Mouse (Mus musculus) lung, embryonic 16.5 days (tissue): ENCODE measurements around the gene Blzf1. TPM values are rescaled to one million over a fixed set of nuclear protein-coding genes. Genes with fewer than 3 reads are reported as not detected.

ENCODE experiments used
- ATAC-seq: fragments of 200-750 bp; cut with Nextera tagmentation; 2 replicates; pipeline ENCODE4 v1.8.0; 2017; ENCODE audit warnings: low read depth, mild to moderate bottlenecking, moderate library complexity
- H3K27ac ChIP-seq: fragments of 300-500 bp; sonication (generic); 2 replicates; pipeline ENCODE4 v1.5.1; 2014; ENCODE audit warnings: mild to moderate bottlenecking, control low read depth, low read length
- H3K27me3 ChIP-seq: fragments of 300-500 bp; sonication (generic); 2 replicates; pipeline ENCODE4 v1.6.1; 2014; ENCODE audit warnings: low read depth, low read length, mixed read lengths; ENCODE audit not compliant: control insufficient read depth, insufficient read depth
- H3K36me3 ChIP-seq: fragments of 300-500 bp; sonication (generic); 2 replicates; pipeline ENCODE4 v1.6.1; 2014; ENCODE audit warnings: low read length; ENCODE audit not compliant: control insufficient read depth, insufficient read depth
- H3K4me1 ChIP-seq: fragments of 300-500 bp; sonication (generic); replicated peaks from 2 replicates; pipeline ENCODE4 v1.6.1; 2014; ENCODE audit warnings: low read length, mixed read lengths; ENCODE audit not compliant: control insufficient read depth, insufficient read depth
- H3K4me2 ChIP-seq: fragments of 300-500 bp; sonication (generic); 2 replicates; pipeline ENCODE4 v1.6.1; 2014; ENCODE audit warnings: low read depth, low read length, control low read depth
- H3K4me3 ChIP-seq: fragments of 300-500 bp; sonication (generic); 2 replicates; pipeline ENCODE4 v1.5.1; 2014; ENCODE audit warnings: mild to moderate bottlenecking, low read length, control low read depth
- H3K9ac ChIP-seq: fragments of 300-500 bp; sonication (generic); 2 replicates; pipeline ENCODE4 v1.6.1; 2014; ENCODE audit warnings: low read length, control low read depth
- H3K9me3 ChIP-seq: fragments of 300-500 bp; sonication (generic); 2 replicates; pipeline ENCODE4 v1.6.1; 2016; ENCODE audit warnings: low read length; ENCODE audit not compliant: control insufficient read depth
- WGBS: fragments of 180-500 bp; shearing (Covaris S2); extraction: QIAGEN DNeasy Blood & Tissue Kit; methylation state at CpG from one replicate; pipeline ENCODE4 v1.1.7; 2014; 5-methylcytosine and 5-hydroxymethylcytosine counted together
- polyA plus RNA-seq: library from polyadenylated mRNA; unstranded; fragments of >200 nt; fragmentation: Nextera tagmentation; extraction: Ambion mirVana; gene quantifications from 2 replicates; pipeline ENCODE4 v1.2.1, GENCODE M21; 2015

Blzf1 gene
- polyA plus RNA-seq, 1 experiment from 2014 or later = 37.0 TPM

DNA sequence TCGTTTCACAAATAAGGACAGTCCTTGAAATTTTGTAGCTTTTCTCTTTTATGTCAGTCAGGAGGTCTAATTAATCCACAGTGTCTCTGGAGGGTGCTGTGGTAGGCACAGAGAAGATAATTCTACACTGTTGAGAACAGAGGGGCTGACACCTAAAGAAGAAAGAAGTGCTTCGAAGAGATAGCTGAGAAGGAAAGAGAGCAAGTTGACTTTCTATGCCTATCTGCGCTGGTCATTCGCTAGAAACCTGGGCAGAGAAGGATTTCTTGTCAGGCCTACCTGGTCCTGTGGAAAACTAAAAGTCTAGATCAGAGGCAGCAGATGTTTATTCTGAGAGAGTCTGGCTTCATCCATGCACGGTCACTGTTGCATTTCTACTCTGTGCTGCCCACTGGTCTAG is 6.8 kb upstream of the Blzf1 start:
- H3K9me3 ChIP-seq = no peaks in the 10 kb centered on the region
- peaks cover 7% of the 10 kb centered on the region for H3K36me3 ChIP-seq
- no peaks in the 10 kb centered on the region for H3K27me3 ChIP-seq
- 90% methylated on average over 5 of the region's 5 CpGs for WGBS
- H3K27ac ChIP-seq = no peak overlapping the region
- H3K4me3 ChIP-seq = no peak overlapping the region
- no peak overlapping the region for H3K4me2 ChIP-seq
- H3K4me1 ChIP-seq = no peaks in the 10 kb centered on the region
- ATAC-seq = no peak
- no peak overlapping the region for H3K9ac ChIP-seq

DNA sequence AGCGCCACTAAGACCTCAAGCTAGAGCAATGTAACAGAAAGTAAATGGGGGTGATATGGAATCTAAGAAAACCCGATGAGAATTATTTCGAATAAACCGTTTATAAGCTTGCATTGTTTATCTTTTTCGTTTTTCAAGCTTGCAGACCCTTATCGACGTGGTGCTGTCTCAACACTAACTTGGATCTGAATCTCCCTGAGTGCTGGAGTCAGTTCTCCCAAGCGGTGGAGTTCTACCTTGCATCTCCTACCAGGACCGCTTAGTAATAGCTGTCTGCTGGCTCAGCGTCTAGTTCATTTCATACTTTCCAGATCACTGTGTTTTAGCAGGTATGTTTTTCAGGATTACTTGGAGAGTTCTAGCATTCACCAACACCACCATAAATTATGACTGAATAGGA is 633 bp upstream of the Blzf1 start:
- ATAC-seq = 0 out of 2 replicates have a peak, but pooled peaks have one; percentile 3
- no peaks in the 10 kb centered on the region for H3K27me3 ChIP-seq
- H3K4me1 ChIP-seq = peaks cover 12% of the 10 kb centered on the region
- H3K4me3 ChIP-seq = peak overlapping the region; percentile 69
- WGBS = 9% methylated on average over 10 of the region's 10 CpGs
- H3K4me2 ChIP-seq = peak overlapping the region; percentile 77
- peaks cover 10% of the 10 kb centered on the region for H3K36me3 ChIP-seq
- peak overlapping the region; percentile 60 for H3K9ac ChIP-seq
- no peaks in the 10 kb centered on the region for H3K9me3 ChIP-seq
- H3K27ac ChIP-seq = no peak overlapping the region

- Histone ChIP-seq H3K36me3 (peaks cover 34% of the 10 kb centered on the region), H3K9me3 (no peaks in the 10 kb centered on the region), H3K9ac (no peak within 1 kb of the TSS), H3K27ac (no peak within 1 kb of the TSS; the same call in 1 of the 2 replicates), H3K4me3 (no peak within 1 kb of the TSS), H3K4me2 (no peak within 1 kb of the TSS), H3K27me3 (no peaks in the 10 kb centered on the region), H3K4me1 (peaks cover 12% of the 10 kb centered on the region)
- no peak for ATAC-seq
- 83% methylated on average over 5 of the region's 5 CpGs for WGBS
Measured at GRCm38 (mm10) chr1:164303821-164304220, 3.5 kb downstream of the Blzf1 start, which contains the start of gene Nme7. TSS of gene Nme7 (plus strand) at chr1:164304121.

DNA sequence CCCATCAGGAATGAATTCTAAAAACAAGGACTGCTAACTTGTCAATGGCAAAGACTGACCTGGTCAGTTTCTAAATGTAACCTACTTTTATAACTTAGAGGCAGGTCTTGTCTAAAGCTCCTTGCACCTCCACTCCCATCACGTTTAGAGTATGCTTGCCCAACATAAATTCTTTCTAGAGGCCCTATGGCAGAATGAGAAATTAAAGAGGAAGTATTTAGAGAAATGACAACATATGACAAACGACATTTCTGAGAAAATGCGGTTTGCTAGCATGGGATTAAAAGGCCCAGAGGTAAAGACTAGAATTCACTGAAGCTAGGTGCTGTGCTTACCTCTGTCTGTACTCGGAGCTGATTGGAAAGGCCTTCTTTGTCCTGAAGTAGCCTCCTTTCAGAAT is 5.3 kb downstream of the Blzf1 start:
- H3K27ac ChIP-seq = no peak overlapping the region
- H3K4me1 ChIP-seq = peaks cover 4% of the 10 kb centered on the region
- no peaks in the 10 kb centered on the region for H3K27me3 ChIP-seq
- no peak for ATAC-seq
- 86% methylated on average over 4 of the region's 4 CpGs for WGBS
- peaks cover 46% of the 10 kb centered on the region for H3K36me3 ChIP-seq
- H3K4me2 ChIP-seq = no peak overlapping the region
- H3K4me3 ChIP-seq = no peak overlapping the region
- H3K9me3 ChIP-seq = no peaks in the 10 kb centered on the region
- no peak overlapping the region for H3K9ac ChIP-seq

DNA sequence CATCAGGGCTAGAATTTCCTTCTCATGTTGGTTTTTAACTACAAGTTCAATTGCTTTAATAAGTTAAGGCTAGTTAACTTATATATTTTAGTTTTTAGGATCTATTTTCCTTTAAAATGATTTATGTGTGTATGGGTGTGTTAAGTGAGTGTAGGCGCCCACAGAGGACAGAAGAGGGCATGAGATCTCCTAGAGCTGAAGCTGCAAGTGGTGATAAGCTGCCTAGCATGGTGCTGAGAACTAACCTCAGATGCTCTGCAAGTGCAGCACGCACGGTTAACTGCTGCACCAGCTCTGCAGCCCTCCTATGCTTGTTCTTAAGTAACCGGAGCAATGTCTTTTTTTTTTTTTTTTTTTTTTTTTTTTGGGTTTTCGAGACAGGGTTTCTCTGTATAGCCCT is 10.8 kb downstream of the Blzf1 start:
- ATAC-seq = no peak
- Histone ChIP-seq H3K27ac (no peak overlapping the region), H3K9ac (no peak overlapping the region), H3K27me3 (no peaks in the 10 kb centered on the region), H3K4me1 (no peaks in the 10 kb centered on the region), H3K4me3 (no peak overlapping the region), H3K36me3 (peaks cover 52% of the 10 kb centered on the region), H3K9me3 (no peaks in the 10 kb centered on the region), H3K4me2 (no peak overlapping the region)
- WGBS = 94% methylated on average over 4 of the region's 5 CpGs

GRCm38 (mm10) chr1:164294071-164294470 is 13.2 kb downstream of the Blzf1 start:
- no peak for ATAC-seq
- H3K27ac ChIP-seq = no peak overlapping the region
- H3K9me3 ChIP-seq = no peaks in the 10 kb centered on the region
- no peaks in the 10 kb centered on the region for H3K27me3 ChIP-seq
- H3K9ac ChIP-seq = no peak overlapping the region
- H3K4me1 ChIP-seq = no peaks in the 10 kb centered on the region
- 92% methylated on average over 6 of the region's 6 CpGs for WGBS
- H3K4me3 ChIP-seq = no peak overlapping the region
- peaks cover 42% of the 10 kb centered on the region for H3K36me3 ChIP-seq
- H3K4me2 ChIP-seq = no peak overlapping the region

GRCm38 (mm10) chr1:164292040-164292439 is 15.2 kb downstream of the Blzf1 start:
- Histone ChIP-seq H3K27me3 (no peaks in the 10 kb centered on the region), H3K9ac (no peak overlapping the region), H3K36me3 (peaks cover 27% of the 10 kb centered on the region), H3K27ac (no peak overlapping the region), H3K4me1 (no peaks in the 10 kb centered on the region), H3K4me3 (no peak overlapping the region), H3K4me2 (no peak overlapping the region), H3K9me3 (no peaks in the 10 kb centered on the region)
- ATAC-seq = no peak
- WGBS = 83% methylated on average over 5 of the region's 5 CpGs

DNA sequence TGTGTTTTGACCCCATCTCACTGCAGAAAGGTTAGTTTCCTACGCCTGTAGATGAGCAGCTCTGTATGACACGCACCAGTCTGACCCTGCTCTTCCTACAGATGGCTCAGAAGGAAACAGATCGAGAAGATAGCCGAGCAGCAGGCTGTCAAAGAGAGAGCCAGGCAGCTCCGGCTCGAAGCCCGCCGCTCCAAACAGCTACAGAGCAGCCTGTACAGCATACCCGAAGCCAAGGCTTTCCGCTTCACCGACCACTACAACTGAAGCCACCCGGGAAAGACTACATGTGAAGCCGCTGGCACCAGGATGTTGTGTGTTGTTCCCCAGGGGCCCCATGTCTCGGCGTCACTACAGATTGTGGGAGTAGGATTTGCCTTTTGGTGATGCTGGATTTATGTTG is 19.9 kb downstream of the Blzf1 start:
- H3K4me2 ChIP-seq = no peak overlapping the region
- WGBS = 60% methylated on average over 15 of the region's 15 CpGs
- no peaks in the 10 kb centered on the region for H3K27me3 ChIP-seq
- ATAC-seq = no peak
- no peak overlapping the region for H3K4me3 ChIP-seq
- H3K9ac ChIP-seq = no peak overlapping the region
- H3K27ac ChIP-seq = no peak overlapping the region
- H3K9me3 ChIP-seq = no peaks in the 10 kb centered on the region
- H3K4me1 ChIP-seq = 0 out of 2 replicates have a peak, but pooled peaks cover 4% of the 10 kb centered on the region
- peaks cover 10% of the 10 kb centered on the region for H3K36me3 ChIP-seq

- no peak for ATAC-seq
- Histone ChIP-seq H3K4me1 (0 out of 2 replicates have a peak, but pooled peaks cover 4% of the 10 kb centered on the region), H3K27me3 (no peaks in the 10 kb centered on the region), H3K36me3 (no peaks in the 10 kb centered on the region), H3K9me3 (no peaks in the 10 kb centered on the region), H3K9ac (no peak overlapping the region), H3K27ac (no peak overlapping the region), H3K4me2 (no peak overlapping the region), H3K4me3 (no peak overlapping the region)
- 85% methylated on average over 3 of the region's 3 CpGs for WGBS
Measured at GRCm38 (mm10) chr1:164284007-164284406, 23.3 kb downstream of the Blzf1 start.

DNA sequence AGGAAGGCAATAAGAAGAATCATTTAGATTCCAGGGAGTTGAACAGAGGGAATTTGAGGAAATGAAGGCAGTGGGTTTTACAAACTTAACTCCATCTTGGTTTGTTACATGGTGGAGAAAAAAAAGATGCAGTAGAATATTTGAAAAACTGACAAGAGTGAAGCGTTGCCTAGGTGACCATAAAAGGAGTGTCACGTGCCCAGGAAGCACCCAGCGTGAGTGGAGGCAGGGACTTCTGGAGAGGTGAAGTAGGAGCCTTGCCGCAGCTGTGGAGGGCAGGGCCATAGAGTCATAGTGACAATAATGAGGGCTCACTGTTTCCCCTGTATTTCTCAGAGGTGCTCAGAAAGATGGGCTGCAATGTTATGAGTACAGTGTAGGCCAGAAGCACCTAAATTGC is 28.0 kb downstream of the Blzf1 start:
- WGBS = 40% methylated on average over 4 of the region's 4 CpGs
- Histone ChIP-seq H3K4me3 (no peak overlapping the region), H3K4me1 (no peaks in the 10 kb centered on the region), H3K4me2 (no peak overlapping the region), H3K27me3 (no peaks in the 10 kb centered on the region), H3K36me3 (no peaks in the 10 kb centered on the region), H3K9me3 (no peaks in the 10 kb centered on the region), H3K27ac (no peak overlapping the region), H3K9ac (no peak overlapping the region)
- no peak for ATAC-seq
